Mouse (Mus musculus): ENCODE measurements around the gene Col6a2.

GRCm38 (mm10) chr10:76632630-76633029 is 9.2 kb upstream of the Col6a2 start:
- TF ChIP-seq POLR2A (IDR thresholded peaks at IDR 0.05; ENCODE audit: control insufficient read depth in 1 of 2, insufficient read depth in 1 of 2, low read depth in 1 of 2, low read length in 2 of 2, poor library complexity in 1 of 2) (no peak), ZMIZ1 (IDR thresholded peaks at IDR 0.05; ENCODE audit: low read depth, low read length) (no peak)

Data from MEL (cell line).